Mouse (Mus musculus): ENCODE data around the gene Herc3.
"Not testable (repeated sequence)": the region's sequence is repeated elsewhere in the genome, so short reads cannot be mapped to it uniquely, and the experiment has no call there.

Gene Herc3

GRCm38 (mm10) chr6:58831232-58832009 is at the start of gene Herc3:
Herc3 (plus strand) TSS chr6:58831465.
- DNase-seq (ENCODE audit: low spot score in 2 of 2): peak; percentile 77 to 83

- no peak for DNase-seq (ENCODE audit: low spot score in 2 of 2)
These were observed 29.9 kb upstream of the Herc3 start for GRCm38 (mm10) chr6:58801394-58801793.

DNA sequence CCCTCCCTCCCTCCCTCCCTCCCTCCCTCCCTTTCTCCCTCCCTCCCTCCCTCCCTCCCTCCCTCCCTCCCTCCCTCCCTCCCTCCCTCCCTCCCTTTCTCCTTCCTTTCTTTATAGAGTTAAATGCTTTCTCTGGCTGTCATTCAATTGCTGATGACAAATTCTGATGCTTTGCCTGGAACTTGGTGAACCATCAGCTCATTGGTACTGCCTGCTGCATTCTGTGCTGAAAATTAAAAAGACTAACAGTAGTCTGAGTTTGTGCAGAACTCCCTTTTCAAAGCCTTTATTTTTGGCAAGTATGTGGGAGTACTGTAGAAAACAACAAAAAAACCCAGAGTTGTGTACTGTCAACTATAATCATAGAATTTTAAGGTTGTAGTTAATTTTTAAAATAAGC is 16.9 kb upstream of the Herc3 start:
- no peak for DNase-seq (ENCODE audit: low spot score in 2 of 2)

- DNase-seq (ENCODE audit: low spot score in 2 of 2): not testable (repeated sequence)
These were observed 14.2 kb upstream of the Herc3 start for GRCm38 (mm10) chr6:58817037-58817436.

DNA sequence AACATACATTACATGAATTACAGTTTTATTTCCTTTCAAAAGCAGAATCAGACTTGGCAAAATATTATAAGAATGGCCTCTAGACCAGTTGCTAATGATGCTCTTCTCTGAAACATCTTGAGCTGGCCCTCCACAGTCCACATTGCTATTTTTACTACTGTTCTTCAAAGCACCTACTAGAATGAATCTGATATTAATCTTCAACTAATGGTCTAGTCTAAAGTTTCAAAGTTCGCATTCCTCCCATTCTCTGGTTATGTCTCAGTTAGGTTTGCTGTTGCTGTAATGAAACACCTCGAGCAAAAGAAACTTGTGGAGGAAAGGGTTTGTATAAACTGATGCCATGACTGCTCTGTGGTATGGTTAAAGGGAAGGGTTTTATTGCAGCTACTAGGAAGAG is 5.6 kb upstream of the Herc3 start:
- DNase-seq (ENCODE audit: low spot score in 2 of 2): no peak

GRCm38 (mm10) chr6:58826089-58826488 is 5.2 kb upstream of the Herc3 start:
- no peak for DNase-seq (ENCODE audit: low spot score in 2 of 2)

DNA sequence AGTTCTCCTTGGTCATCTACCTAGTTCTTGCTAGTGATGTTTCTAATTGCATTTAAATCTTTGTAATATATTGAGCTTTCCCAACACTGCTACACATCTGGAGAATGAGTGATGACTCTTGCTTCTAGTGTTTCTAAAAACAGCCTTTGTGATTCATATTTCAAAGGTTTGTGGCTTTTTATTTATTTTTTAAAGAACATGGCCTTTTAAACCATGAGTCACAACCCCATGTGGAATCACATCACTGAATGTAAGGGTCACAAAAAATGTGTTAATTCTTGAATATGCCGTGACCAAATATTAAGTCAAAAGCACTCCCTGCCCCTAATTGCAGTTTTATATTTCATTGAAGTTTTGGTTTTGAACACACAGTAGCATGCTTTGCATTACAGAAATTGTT is 2.7 kb upstream of the Herc3 start:
- no peak for DNase-seq (ENCODE audit: low spot score in 2 of 2)

DNA sequence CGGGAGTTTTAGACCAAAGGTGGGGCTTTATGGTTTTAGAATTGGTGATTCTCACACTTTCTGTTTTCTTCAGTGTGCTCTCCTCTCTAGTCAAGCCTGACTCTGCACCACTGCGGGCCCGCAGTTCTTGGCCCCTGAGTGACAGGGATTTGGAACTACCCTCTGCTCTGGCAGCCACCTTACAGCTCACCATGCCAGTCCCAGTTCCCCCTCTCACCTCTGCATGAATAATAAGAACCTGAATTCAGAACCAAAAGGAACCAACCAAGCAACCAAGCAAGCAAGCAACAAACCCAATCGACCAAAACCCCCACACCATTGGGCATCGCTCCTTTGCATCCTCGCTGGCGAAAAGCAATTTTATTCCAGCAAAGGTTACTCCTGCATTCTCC is 429 bp upstream of the Herc3 start:
- DNase-seq (ENCODE audit: low spot score in 2 of 2): no peak

DNA sequence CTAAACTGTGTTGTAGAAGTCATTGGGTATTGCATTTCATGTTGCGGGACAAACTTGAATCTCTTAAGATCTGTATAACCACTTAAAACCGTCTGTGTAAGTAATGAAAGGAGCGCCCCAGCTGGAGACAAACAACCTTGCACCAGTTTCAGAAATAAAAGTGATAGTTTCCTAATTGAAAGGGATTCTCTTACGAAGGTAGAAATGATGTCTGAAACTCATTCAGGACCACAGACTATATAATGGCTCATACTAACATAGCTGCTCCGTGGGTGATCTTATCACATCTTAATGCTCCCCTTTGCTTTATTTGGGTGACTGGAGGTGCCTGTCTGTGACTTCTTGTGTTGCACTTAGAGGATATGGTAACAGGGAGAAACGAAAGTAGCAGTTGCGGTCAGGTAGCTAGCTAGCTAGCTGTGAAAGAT is 1.3 kb downstream of the Herc3 start:
- DNase-seq (ENCODE audit: low spot score in 2 of 2): no peak

GRCm38 (mm10) chr6:58834470-58834869 is 3.2 kb downstream of the Herc3 start:
- no peak for DNase-seq (ENCODE audit: low spot score in 2 of 2)

GRCm38 (mm10) chr6:58835591-58835990 is 4.3 kb downstream of the Herc3 start:
- no peak for DNase-seq (ENCODE audit: low spot score in 2 of 2)

- DNase-seq (ENCODE audit: low spot score in 2 of 2): no peak
These were observed 5.2 kb downstream of the Herc3 start for GRCm38 (mm10) chr6:58836476-58836875.

DNA sequence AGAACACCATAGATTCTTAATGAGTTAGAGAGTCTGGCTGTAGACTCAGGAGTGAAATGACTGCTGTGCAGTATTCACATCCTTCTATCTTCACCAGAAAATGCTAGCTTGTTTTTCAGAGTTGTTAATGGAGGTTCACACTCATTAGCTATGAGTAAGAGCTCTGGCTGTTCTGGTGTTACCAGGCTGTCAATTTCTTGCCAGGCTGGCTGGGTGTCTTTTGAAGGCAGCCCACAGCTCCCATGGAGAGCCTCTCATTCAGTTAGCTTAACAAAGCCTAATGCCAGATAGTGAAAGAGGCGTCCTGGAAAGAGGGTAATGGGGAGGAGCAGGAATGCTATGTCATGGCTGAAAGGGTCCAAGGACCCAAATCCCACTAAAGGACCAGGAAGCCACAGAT is 6.7 kb downstream of the Herc3 start:
- no peak for DNase-seq (ENCODE audit: low spot score in 2 of 2)

- no peak for DNase-seq (ENCODE audit: low spot score in 2 of 2)
These were observed 9.9 kb downstream of the Herc3 start for GRCm38 (mm10) chr6:58841208-58841607.

GRCm38 (mm10) chr6:58842186-58842585 is 10.9 kb downstream of the Herc3 start:
- no peak for DNase-seq (ENCODE audit: low spot score in 2 of 2)

- no peak for DNase-seq (ENCODE audit: low spot score in 2 of 2)
These were observed 12.3 kb downstream of the Herc3 start for GRCm38 (mm10) chr6:58843580-58843979.

DNA sequence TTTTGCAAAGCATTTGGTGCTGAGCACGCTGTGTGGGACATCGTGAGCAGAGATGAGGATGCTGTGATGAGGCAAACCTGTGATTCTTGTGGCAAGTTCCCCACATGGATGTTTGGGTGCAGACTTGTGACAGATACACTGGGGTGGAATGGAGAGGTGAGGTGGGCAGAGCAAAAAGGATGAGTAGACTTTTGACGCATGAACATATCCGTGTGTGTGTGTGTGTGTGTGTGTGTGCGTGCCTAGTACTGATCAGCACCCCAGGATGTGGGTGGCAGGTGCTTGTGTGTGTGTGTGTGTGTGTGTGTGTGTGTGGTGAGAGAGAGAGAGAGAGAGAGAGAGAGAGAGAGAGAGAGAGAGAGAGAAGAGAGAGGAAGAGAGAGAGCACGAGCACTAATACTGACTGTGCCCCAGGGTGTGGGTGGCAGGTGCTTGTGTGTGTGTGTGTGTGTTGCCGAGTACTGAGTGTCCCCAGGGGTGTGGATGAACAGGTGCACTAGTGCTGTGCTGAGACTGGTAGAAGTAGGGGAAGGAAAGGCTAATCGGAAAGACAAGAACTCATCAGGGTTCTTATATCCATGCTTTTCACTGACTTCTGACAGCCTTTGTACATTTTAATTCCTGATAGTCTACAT is 13.0 kb downstream of the Herc3 start:
- no peak for DNase-seq (ENCODE audit: low spot score in 2 of 2)

DNA sequence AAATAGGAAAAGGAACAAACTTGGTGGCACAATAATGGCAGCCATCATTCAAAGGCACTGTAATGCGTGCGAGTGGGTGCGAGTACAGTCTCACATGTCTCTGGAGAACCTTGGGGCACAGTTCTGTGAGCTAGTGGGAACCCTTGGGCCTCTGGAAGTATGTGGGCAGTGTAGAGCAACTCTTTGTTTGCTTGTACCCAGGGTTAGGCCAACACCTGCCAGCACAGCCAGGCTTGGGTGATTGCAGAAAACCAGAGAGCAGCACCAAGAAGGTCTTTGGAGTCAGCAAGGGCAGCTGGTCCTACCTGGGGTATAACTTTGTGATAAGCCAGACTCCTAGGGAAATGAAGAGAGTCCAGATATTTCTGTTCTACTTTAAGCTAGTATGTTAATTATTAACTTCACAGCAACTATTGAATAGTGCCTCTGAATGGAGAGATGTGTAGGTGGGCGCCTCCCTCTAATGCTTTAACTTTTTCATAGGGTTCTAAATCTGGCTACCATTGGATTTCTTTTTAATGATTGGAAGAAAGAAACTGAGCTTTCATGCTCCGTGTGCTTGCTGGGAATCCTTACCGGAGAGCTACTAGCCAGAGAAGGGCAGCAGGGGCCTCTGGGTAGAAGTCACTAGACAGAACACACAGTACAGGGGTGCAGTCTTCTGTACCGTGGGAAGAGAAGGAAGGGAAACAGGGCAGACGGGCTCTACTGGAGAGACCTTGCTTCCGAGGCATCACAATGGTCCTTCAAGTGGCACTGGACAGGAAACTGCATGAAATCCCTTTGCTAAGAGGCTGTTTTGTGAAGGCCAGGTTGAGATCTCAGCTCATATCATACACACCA is 15.8 kb downstream of the Herc3 start:
- DNase-seq (ENCODE audit: low spot score in 2 of 2): no peak

DNA sequence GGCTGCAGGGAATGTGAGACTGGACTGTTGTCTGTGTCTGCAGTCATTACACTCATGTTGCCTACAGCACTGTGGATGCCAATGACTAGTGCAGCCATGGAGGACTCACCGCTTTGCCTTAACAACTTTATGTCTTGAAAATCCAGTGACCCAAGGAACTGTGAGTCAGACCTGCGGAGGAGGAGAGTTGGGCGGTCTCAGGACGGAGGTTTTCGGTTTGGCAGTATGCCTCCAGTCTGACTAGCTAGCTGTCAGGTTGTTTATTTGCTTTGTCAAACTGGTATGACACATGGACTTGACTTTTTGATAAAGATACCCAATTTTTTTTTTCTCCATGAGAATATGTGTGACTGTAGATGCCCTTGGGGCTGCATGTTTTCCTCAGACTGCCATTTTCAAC is 16.6 kb downstream of the Herc3 start:
- DNase-seq (ENCODE audit: low spot score in 2 of 2): no peak

- DNase-seq (ENCODE audit: low spot score in 2 of 2): no peak
These were observed 18.1 kb downstream of the Herc3 start for GRCm38 (mm10) chr6:58849356-58849755.

DNA sequence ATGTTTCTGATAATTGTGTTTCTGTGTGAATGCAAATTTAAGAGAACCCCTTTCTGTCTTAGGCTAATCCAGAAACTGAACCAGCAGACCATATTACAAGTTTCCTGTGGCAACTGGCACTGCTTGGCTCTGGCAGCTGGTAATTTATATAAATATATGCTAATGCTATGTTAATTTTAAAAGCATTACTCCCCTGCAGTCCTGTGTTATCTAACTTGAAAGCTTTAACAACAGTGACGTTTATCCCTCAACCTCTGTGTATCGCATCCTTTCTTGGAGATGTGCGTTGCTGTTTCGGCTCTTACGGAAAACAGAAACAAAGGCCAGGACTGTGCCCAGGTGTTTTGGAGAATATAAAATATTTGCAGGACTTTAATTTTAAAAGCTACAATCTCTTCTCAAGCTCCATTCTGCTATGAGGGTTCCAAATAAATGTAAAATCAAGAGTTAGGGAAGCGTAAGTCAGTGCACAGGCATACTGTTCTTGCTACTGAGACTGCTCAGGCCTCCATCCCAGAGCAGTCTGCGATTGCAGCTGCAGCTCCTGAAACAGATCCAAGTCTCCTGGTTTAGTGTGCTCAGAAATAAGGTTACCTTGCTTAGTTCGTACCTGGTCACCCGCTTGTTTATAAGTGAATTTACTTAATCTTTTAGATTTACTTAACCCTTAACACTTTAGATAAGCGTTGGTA is 24.6 kb downstream of the Herc3 start:
- DNase-seq (ENCODE audit: low spot score in 2 of 2): no peak

GRCm38 (mm10) chr6:58856494-58856893 is 25.2 kb downstream of the Herc3 start:
- DNase-seq (ENCODE audit: low spot score in 2 of 2): peak; percentile 29 to 46
